Mouse (Mus musculus) layer of hippocampus, postnatal 10 days (tissue): Measurements from ENCODE around the gene Apoa4. TPM values are rescaled to one million over a fixed set of nuclear protein-coding genes. Genes with fewer than 3 reads are reported as not detected.

ENCODE experiments used
- DNase-seq, 2 experiments: peaks; one replicate each; pipeline ENCODE4 v3.0.0; 2021; ENCODE audit warnings: low spot score in 2 of 2
- total RNA-seq, 2 experiments: library from RNA; stranded (reverse); gene quantifications; 2 replicates each; pipeline ENCODE4 v1.2.3; 2021

Apoa4 gene
- total RNA-seq, 2 experiments from 2014 or later = not detected

- no peak for DNase-seq
Observed at GRCm38 (mm10) chr9:46272070-46272469, 31.6 kb downstream of the Apoa4 start.

- peak; percentile 85 to 89 for DNase-seq
Observed at GRCm38 (mm10) chr9:46272677-46273454, 32.4 kb downstream of the Apoa4 start, which contains the start of gene Zpr1. TSS of gene Zpr1 (plus strand) at chr9:46273064.

- DNase-seq = no peak
Observed at GRCm38 (mm10) chr9:46274494-46274893, 34.0 kb downstream of the Apoa4 start.

GRCm38 (mm10) chr9:46282631-46283436 lies 42.3 kb downstream of the Apoa4 start, which contains the start of gene Bud13:
TSS of gene Bud13 (plus strand) at chr9:46283008.
- DNase-seq = peak; percentile 96 to 97

Other genes starting within 250 kb of the Apoa4 start
- gene Pafah1b2, start 228.0 kb upstream of the Apoa4 start, total RNA-seq = 100 to 1,000 TPM; 245 to 256 TPM
- 10 to 100 TPM; 83.8 to 85.0 TPM for gene Sik3, start 227.9 kb upstream of the Apoa4 start, total RNA-seq
- gene Apoa1, start 12.1 kb upstream of the Apoa4 start, total RNA-seq = under 1 TPM; 0.33 to 0.94 TPM
- gene Apoc3, start 5.1 kb upstream of the Apoa4 start, total RNA-seq = not detected
- not detected for gene Apoa5, start 27.9 kb downstream of the Apoa4 start, total RNA-seq
- gene Zpr1, start 32.4 kb downstream of the Apoa4 start, total RNA-seq = 10 to 100 TPM; 39.1 to 39.3 TPM
- 10 to 100 TPM in 1 of 2 experiments, 1 to 10 TPM in 1; 8.9 to 10.1 TPM for gene Bud13, start 42.3 kb downstream of the Apoa4 start, total RNA-seq
- not detected for gene 4931429L15Rik, start 79.3 kb downstream of the Apoa4 start, total RNA-seq